Comparison of ENCODE assay signal across 11 mouse cellular contexts in genomic region chr2:62460231-62460710, GRCm38 (mm10). TPM values are rescaled to one million over a fixed set of nuclear protein-coding genes. Genes with fewer than 3 reads are reported as not detected.
DNase-seq lines count a peak whose midpoint lies in the region; ATAC-seq lines count a peak whose summit lies in the region.
"Had no signal": no experiment of that assay in that cellular context is flagged by ENCODE, and none has a peak within 500 bp of the region (broad histone marks: within the 10 kb centered on the region; RNA-seq: fewer than 3 reads in every experiment).

No protein-coding gene starts in this region.

- DNase-seq in frontal cortex, postnatal 25 days (ENCODE audit: low spot score in 2 of 2) = no peak
- DNase-seq in left cerebral cortex, postnatal 25 days (ENCODE audit: low spot score in 2 of 2) = peak; percentile 32 to 65
- DNase-seq in left cerebral cortex, adult 11 months (ENCODE audit: low spot score) = no peak
- peak; percentile 41 for DNase-seq in c-Kit-positive CD71-negative TER-119-negative erythroid progenitor cells, embryonic 14.5 days (ENCODE audit: low read depth)
- DNase-seq in monocyte, adult 2 months (ENCODE audit: low read depth in 1 of 2, low spot score in 2 of 2) = peak; percentile 30 to 40
- no peak for DNase-seq in urinary bladder, postnatal 4 days (ENCODE audit: low spot score in 2 of 2)
- DNase-seq in c-Kit-positive CD71-positive TER-119-positive erythroid progenitor cells, embryonic 14.5 days (ENCODE audit: low spot score) = no peak
- DNase-seq: adrenal gland, postnatal 10 days; liver, embryonic 13.5 days had no signal

- ATAC-seq in frontal cortex, adult (ENCODE audit: low TSS enrichment) = peak; percentile 22; the same call in 1 of the 2 replicates

- intact Hi-C loops in left cerebral cortex, postnatal 25 days (cut with DNase I) = no loop called here

RNA-seq across cellular contexts. Expression of gene Gcg, which starts 23.2 kb away (rescaled TPM):
- total RNA-seq in left cerebral cortex, postnatal 25 days (2021) = not detected
- total RNA-seq: adrenal gland, postnatal 10 days; layer of hippocampus, adult 18-20 months had no signal

RNA-seq across cellular contexts. Expression of gene Dpp4, which starts 48.2 kb away (rescaled TPM):
- 1 to 10 TPM; 2.2 to 2.4 TPM for total RNA-seq in left cerebral cortex, postnatal 25 days (2021)

Comparison
In these comparisons a context has a peak if more than half of its experiments do, and no peak if none do; other contexts are left out.
1. DNase-seq: peak in left cerebral cortex, postnatal 25 days (2 of 2), c-Kit-positive CD71-negative TER-119-negative erythroid progenitor cells, embryonic 14.5 days (single experiment) and monocyte, adult 2 months (2 of 2); none in frontal cortex, postnatal 25 days (0 of 2), left cerebral cortex, adult 11 months (single experiment), urinary bladder, postnatal 4 days (0 of 2) and c-Kit-positive CD71-positive TER-119-positive erythroid progenitor cells, embryonic 14.5 days (single experiment).